Mouse (Mus musculus) liver, postnatal 0 days (tissue): ENCODE data around the gene Gm10842.

ENCODE experiments used
- CTCF ChIP-seq: sonication (generic); IDR thresholded peaks from 2 replicates; pipeline ENCODE4 v1.5.1; 2016; ENCODE audit warnings: antibody characterized with exemption, low read depth
- EP300 ChIP-seq: IDR thresholded peaks from 2 replicates; pipeline ENCODE4 v1.6.1; 2016; ENCODE audit warnings: antibody characterized with exemption, low read depth, mild to moderate bottlenecking

DNA sequence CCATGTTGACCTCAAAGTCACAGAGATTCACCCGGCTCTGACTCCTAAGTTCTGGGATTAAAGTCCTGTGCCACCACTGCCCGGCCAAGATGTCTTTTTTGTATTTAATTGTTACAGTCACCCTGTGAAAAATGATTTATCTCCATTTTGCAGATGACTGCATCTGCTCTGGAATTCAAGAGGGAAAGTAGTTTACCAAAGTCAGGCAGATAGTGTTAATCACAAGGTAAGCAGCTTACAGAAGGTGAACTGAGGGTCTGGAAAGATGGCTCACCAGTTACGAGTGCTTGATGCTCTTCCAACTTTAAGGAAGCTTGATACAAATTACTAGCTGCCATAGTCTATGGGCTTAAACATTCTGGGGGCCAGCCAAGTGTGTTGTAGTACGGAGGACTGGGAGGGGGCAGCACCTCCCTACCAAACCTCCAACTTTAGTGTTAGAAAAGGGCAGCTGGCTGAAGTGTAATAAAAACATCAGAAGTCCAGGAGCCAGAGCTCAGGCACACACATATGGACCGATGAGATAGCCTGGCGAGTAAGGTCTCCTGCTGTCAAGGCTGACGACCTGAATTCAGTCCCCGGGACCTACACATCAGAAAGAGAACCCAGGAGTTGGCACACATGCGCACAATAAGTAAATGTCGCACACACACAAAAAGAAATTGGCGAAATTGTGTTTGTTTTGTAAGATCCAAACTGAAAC, 2.0 kb upstream of the Gm10842 start:
- TF ChIP-seq CTCF = no peak; the same call in 1 of the 2 replicates
- TF ChIP-seq EP300 = no peak
